In genomic region chr7:63321951-63322710, GRCm38 (mm10) we compare ENCODE assay signal across 8 mouse cellular contexts.
DNase-seq lines count a peak whose midpoint lies in the region; ATAC-seq lines count a peak whose summit lies in the region.

No protein-coding gene starts in this region.

- no peak overlapping the region for H3K4me3 ChIP-seq in forebrain, embryonic 14.5 days (ENCODE audit: low read depth, low read length)
- H3K4me3 ChIP-seq in midbrain, embryonic 12.5 days = no peak overlapping the region

- peak; percentile 56 for ATAC-seq in forebrain, embryonic 14.5 days
- ATAC-seq in midbrain, embryonic 12.5 days (ENCODE audit: low FRiP score, low read depth) = peak; percentile 31; the same call in 1 of the 2 replicates

- no peaks in the 10 kb centered on the region for H3K4me1 ChIP-seq in forebrain, embryonic 14.5 days (ENCODE audit: control insufficient read depth, insufficient read depth, low read length)
- H3K4me1 ChIP-seq in midbrain, embryonic 12.5 days = no peaks in the 10 kb centered on the region

- WGBS in forebrain, embryonic 14.5 days = 44% methylated on average over 11 of the region's 11 CpGs
- 38% methylated on average over 11 of the region's 11 CpGs for WGBS in midbrain, embryonic 12.5 days

- no peaks in the 10 kb centered on the region for H3K9me3 ChIP-seq in forebrain, embryonic 14.5 days (replicated peaks; ENCODE audit: control insufficient read depth, low read length)
- H3K9me3 ChIP-seq in midbrain, embryonic 12.5 days = no peaks in the 10 kb centered on the region

- DNase-seq in urinary bladder, postnatal 14 days (ENCODE audit: low spot score) = peak; percentile 17
- no peak for DNase-seq in urinary bladder, postnatal 10 days (ENCODE audit: low spot score)
- DNase-seq in c-Kit-positive CD71-positive TER-119-negative erythroid progenitor cells, embryonic 14.5 days (ENCODE audit: low read depth) = peak; percentile 3
- peak; percentile 90 for DNase-seq in forebrain, embryonic 14.5 days (ENCODE audit: low spot score)
- peak; percentile 61 to 90 for DNase-seq in layer of hippocampus, adult 18-20 months (ENCODE audit: low spot score in 2 of 2)
- DNase-seq in testis, postnatal 14 days (ENCODE audit: low spot score) = no peak
- no peak for DNase-seq in T-cell, adult 2 months (ENCODE audit: low spot score)

- no peak overlapping the region for H3K27ac ChIP-seq in forebrain, embryonic 14.5 days (ENCODE audit: low read depth, low read length)
- H3K27ac ChIP-seq in midbrain, embryonic 12.5 days (replicated peaks) = no peak overlapping the region

- no peaks in the 10 kb centered on the region for H3K27me3 ChIP-seq in forebrain, embryonic 14.5 days (replicated peaks; ENCODE audit: control insufficient read depth, insufficient read depth, low read length)
- H3K27me3 ChIP-seq in midbrain, embryonic 12.5 days = no peaks in the 10 kb centered on the region

- no peak overlapping the region for H3K4me2 ChIP-seq in forebrain, embryonic 14.5 days (ENCODE audit: low read length)
- no peak overlapping the region for H3K4me2 ChIP-seq in midbrain, embryonic 12.5 days (replicated peaks)

- H3K9ac ChIP-seq in forebrain, embryonic 14.5 days (ENCODE audit: low read length) = no peak overlapping the region
- H3K9ac ChIP-seq in midbrain, embryonic 12.5 days (replicated peaks) = no peak overlapping the region

- H3K36me3 ChIP-seq in forebrain, embryonic 14.5 days (ENCODE audit: control insufficient read depth, insufficient read depth, low read length) = no peaks in the 10 kb centered on the region
- H3K36me3 ChIP-seq in midbrain, embryonic 12.5 days = no peaks in the 10 kb centered on the region

Comparison
In these comparisons a context has a peak if more than half of its experiments do, and no peak if none do; other contexts are left out.
1. DNase-seq: peak in urinary bladder, postnatal 14 days (single experiment), c-Kit-positive CD71-positive TER-119-negative erythroid progenitor cells, embryonic 14.5 days (single experiment), forebrain, embryonic 14.5 days (single experiment) and layer of hippocampus, adult 18-20 months (2 of 2); none in urinary bladder, postnatal 10 days (single experiment), testis, postnatal 14 days (single experiment) and T-cell, adult 2 months (single experiment).